ENCODE assay signal across 8 mouse cellular contexts in the genomic region with DNA sequence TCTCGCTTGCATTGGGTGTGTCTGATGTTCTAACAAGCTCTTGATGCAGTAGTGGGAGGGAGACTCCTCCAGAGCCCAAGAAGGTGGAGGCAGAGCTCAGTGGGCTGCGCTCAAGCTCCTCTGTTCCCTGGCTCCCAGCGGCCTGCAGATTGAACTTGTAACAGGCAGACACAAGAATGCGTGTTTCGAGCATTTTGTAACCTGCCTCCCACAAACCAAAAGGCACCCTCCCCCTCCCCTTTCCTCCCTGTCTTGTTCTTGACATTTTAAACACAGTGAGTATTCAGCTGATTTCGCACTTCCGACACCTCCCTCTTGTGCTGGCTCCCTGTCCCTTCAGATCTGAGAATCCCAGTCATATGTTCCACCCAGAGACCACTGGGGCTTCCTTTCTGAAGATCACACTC.
DNase-seq lines count a peak whose midpoint lies in the region; ATAC-seq and TF ChIP-seq lines count a peak whose summit lies in the region.

No protein-coding gene starts in this region.

- no peaks in the 10 kb centered on the region for H3K36me3 ChIP-seq in ES-Bruce4 (ENCODE audit: control insufficient read depth, insufficient read depth, low read length, poor library complexity, severe bottlenecking)
- H3K36me3 ChIP-seq in forebrain, embryonic 14.5 days (ENCODE audit: control insufficient read depth, insufficient read depth, low read length), result no peaks in the 10 kb centered on the region
- H3K36me3 ChIP-seq in kidney, postnatal 0 days (ENCODE audit: insufficient read depth, low read length), result no peaks in the 10 kb centered on the region
- H3K36me3 ChIP-seq in lung, embryonic 14.5 days (ENCODE audit: insufficient read depth), result no peaks in the 10 kb centered on the region
- no peaks in the 10 kb centered on the region for H3K36me3 ChIP-seq in stomach, embryonic 15.5 days

- peak; percentile 29 for DNase-seq in gastrocnemius, postnatal 14 days
- DNase-seq in gastrocnemius, adult 18-20 months (ENCODE audit: low spot score), result no peak
- DNase-seq in forebrain, embryonic 14.5 days (ENCODE audit: low spot score), result peak; percentile 58
- peak; percentile 87 for DNase-seq in kidney, postnatal 0 days (ENCODE audit: low spot score)
- DNase-seq in lung, embryonic 14.5 days, result peak; percentile 63
- no peak for DNase-seq in cerebellum, postnatal 4 days (ENCODE audit: low spot score in 2 of 2)

- no peaks in the 10 kb centered on the region; the same call in 1 of the 2 replicates for H3K27me3 ChIP-seq in ES-Bruce4 (ENCODE audit: control insufficient read depth, insufficient read depth, low read length, poor library complexity, severe bottlenecking)
- H3K27me3 ChIP-seq in forebrain, embryonic 14.5 days (replicated peaks; ENCODE audit: control insufficient read depth, insufficient read depth, low read length), result no peaks in the 10 kb centered on the region
- no peaks in the 10 kb centered on the region for H3K27me3 ChIP-seq in kidney, postnatal 0 days (ENCODE audit: insufficient read depth, low read length)
- no peaks in the 10 kb centered on the region for H3K27me3 ChIP-seq in lung, embryonic 14.5 days (ENCODE audit: insufficient read depth, low read length)
- no peaks in the 10 kb centered on the region for H3K27me3 ChIP-seq in stomach, embryonic 15.5 days (replicated peaks)

- no peak overlapping the region for H3K4me2 ChIP-seq in forebrain, embryonic 14.5 days (ENCODE audit: low read length)
- peak overlapping the region; percentile 25 for H3K4me2 ChIP-seq in kidney, postnatal 0 days (ENCODE audit: low read length)
- peak overlapping the region; percentile 26 for H3K4me2 ChIP-seq in lung, embryonic 14.5 days
- H3K4me2 ChIP-seq in stomach, embryonic 15.5 days, result peak overlapping the region; percentile 9; the same call in 1 of the 2 replicates

- WGBS in forebrain, embryonic 14.5 days, result 14% methylated on average over 7 of the region's 7 CpGs
- 16% methylated on average over 7 of the region's 7 CpGs for WGBS in kidney, postnatal 0 days
- 13% methylated on average over 7 of the region's 7 CpGs for WGBS in lung, embryonic 14.5 days
- 14% methylated on average over 7 of the region's 7 CpGs for whole genome bisulfite sequencing in stomach, embryonic 15.5 days

- peak; percentile 27; the same call in 1 of the 2 replicates for ATAC-seq in forebrain, embryonic 14.5 days
- peak; percentile 55; the same call in 1 of the 2 replicates for ATAC-seq in kidney, postnatal 0 days (replicated peaks; ENCODE audit: low FRiP score, low read depth)
- ATAC-seq in lung, embryonic 14.5 days (ENCODE audit: insufficient read depth), result peak; percentile 53; the same call in 1 of the 2 replicates
- ATAC-seq in stomach, embryonic 15.5 days (ENCODE audit: insufficient read depth, low FRiP score, low read depth), result peak; percentile 53

- TF ChIP-seq EP300 in ES-Bruce4 (IDR thresholded peaks at IDR 0.05; ENCODE audit: insufficient read depth, low read depth, low read length), result no peak

- H3K9ac ChIP-seq in ES-Bruce4 (ENCODE audit: low read depth, poor library complexity, severe bottlenecking), result 0 out of 2 replicates have a peak overlapping the region, but pooled peaks have one; percentile 2
- H3K9ac ChIP-seq in forebrain, embryonic 14.5 days (ENCODE audit: low read length), result no peak overlapping the region
- H3K9ac ChIP-seq in kidney, postnatal 0 days (ENCODE audit: low read depth, low read length), result no peak overlapping the region
- no peak overlapping the region for H3K9ac ChIP-seq in lung, embryonic 14.5 days
- no peak overlapping the region for H3K9ac ChIP-seq in stomach, embryonic 15.5 days

- H3K4me3 ChIP-seq in ES-Bruce4 (ENCODE audit: low read depth, low read length), result no peak overlapping the region
- no peak overlapping the region for H3K4me3 ChIP-seq in forebrain, embryonic 14.5 days (ENCODE audit: low read depth, low read length)
- no peak overlapping the region for H3K4me3 ChIP-seq in kidney, postnatal 0 days (replicated peaks; ENCODE audit: low read depth, low read length)
- H3K4me3 ChIP-seq in lung, embryonic 14.5 days (ENCODE audit: low read depth, low read length), result no peak overlapping the region
- no peak overlapping the region for H3K4me3 ChIP-seq in stomach, embryonic 15.5 days (replicated peaks)

- no peak for TF ChIP-seq POLR2A in ES-Bruce4 (IDR thresholded peaks at IDR 0.05; ENCODE audit: insufficient read depth, low read length)

- no peak overlapping the region for H3K27ac ChIP-seq in ES-Bruce4 (ENCODE audit: insufficient read depth, low read length)
- 0 out of 2 replicates have a peak overlapping the region, but pooled peaks have one; percentile 14 for H3K27ac ChIP-seq in forebrain, embryonic 14.5 days (ENCODE audit: low read depth, low read length)
- H3K27ac ChIP-seq in kidney, postnatal 0 days, result peak overlapping the region; percentile 47
- H3K27ac ChIP-seq in lung, embryonic 14.5 days (ENCODE audit: low read depth), result peak overlapping the region; percentile 84
- peak overlapping the region; percentile 74 for H3K27ac ChIP-seq in stomach, embryonic 15.5 days

- intact Hi-C loops in gastrocnemius, postnatal 14 days (cut with DNase I; ENCODE audit: low total_unique reads), result no loop called here

- H3K4me1 ChIP-seq in ES-Bruce4 (ENCODE audit: control insufficient read depth, insufficient read depth, low read length), result peaks cover 8% of the 10 kb centered on the region
- H3K4me1 ChIP-seq in forebrain, embryonic 14.5 days (ENCODE audit: control insufficient read depth, insufficient read depth, low read length), result peaks cover 22% of the 10 kb centered on the region
- peaks cover 20% of the 10 kb centered on the region for H3K4me1 ChIP-seq in kidney, postnatal 0 days (replicated peaks; ENCODE audit: insufficient read depth, low read length)
- peaks cover 36% of the 10 kb centered on the region for H3K4me1 ChIP-seq in lung, embryonic 14.5 days (ENCODE audit: insufficient read depth)
- H3K4me1 ChIP-seq in stomach, embryonic 15.5 days, result peaks cover 33% of the 10 kb centered on the region

- no peak for TF ChIP-seq CTCF in ES-Bruce4 (IDR thresholded peaks at IDR 0.05; ENCODE audit: low read depth, low read length)
- peak; percentile 31; the same call in 1 of the 2 replicates for TF ChIP-seq CTCF in kidney, postnatal 0 days (IDR thresholded peaks at IDR 0.05; ENCODE audit: low read depth)
- no peak for TF ChIP-seq CTCF in lung, embryonic 14.5 days (IDR thresholded peaks at IDR 0.05; ENCODE audit: low read depth)

- H3K9me3 ChIP-seq in ES-Bruce4 (replicated peaks; ENCODE audit: control insufficient read depth, insufficient read depth, low read length, poor library complexity, severe bottlenecking), result no peaks in the 10 kb centered on the region
- no peaks in the 10 kb centered on the region for H3K9me3 ChIP-seq in forebrain, embryonic 14.5 days (replicated peaks; ENCODE audit: control insufficient read depth, low read length)
- H3K9me3 ChIP-seq in kidney, postnatal 0 days (replicated peaks; ENCODE audit: low read length), result no peaks in the 10 kb centered on the region
- no peaks in the 10 kb centered on the region for H3K9me3 ChIP-seq in lung, embryonic 14.5 days (ENCODE audit: low read depth, low read length)
- H3K9me3 ChIP-seq in stomach, embryonic 15.5 days, result no peaks in the 10 kb centered on the region

Comparison
In these comparisons a context has a peak if more than half of its experiments do, and no peak if none do; other contexts are left out.
1. DNase-seq: peak in gastrocnemius, postnatal 14 days (single experiment), forebrain, embryonic 14.5 days (single experiment), kidney, postnatal 0 days (single experiment) and lung, embryonic 14.5 days (single experiment); none in gastrocnemius, adult 18-20 months (single experiment) and cerebellum, postnatal 4 days (0 of 2).
2. Peak in every context shown above with its lines, with median percentiles within 50 percentile points of each other: ATAC-seq.